Mouse (Mus musculus): ENCODE measurements around the gene Wdr72. TPM values are rescaled to one million over a fixed set of nuclear protein-coding genes. Genes with fewer than 3 reads are reported as not detected.

Wdr72 gene
- polyA plus RNA-seq, 1 experiment from 2014 or later, result 0.49 TPM

DNA sequence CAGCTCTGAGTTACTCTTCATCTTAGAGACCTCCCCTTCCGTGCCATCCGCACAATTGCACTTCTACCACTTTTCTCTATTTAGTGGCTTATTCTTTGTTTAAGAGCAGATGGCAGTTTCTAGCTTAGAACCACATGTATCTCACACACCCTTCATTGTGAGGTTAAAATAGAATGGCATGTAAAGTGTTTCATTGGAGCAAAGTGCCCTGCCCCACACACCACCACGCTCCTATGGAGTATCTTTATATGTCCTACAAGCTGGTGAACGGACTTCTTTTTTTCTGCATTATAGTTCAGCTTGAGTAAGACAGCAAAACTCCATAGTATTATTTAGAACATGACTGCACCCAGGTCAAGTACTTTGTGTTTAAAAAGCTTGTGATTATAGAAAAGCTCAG lies 137.9 kb downstream of the Wdr72 start:
- Histone ChIP-seq H3K9me3 (no peaks in the 10 kb centered on the region), H3K27me3 (no peaks in the 10 kb centered on the region), H3K27ac (no peak overlapping the region), H3K36me3 (no peaks in the 10 kb centered on the region), H3K4me1 (no peaks in the 10 kb centered on the region), H3K4me2 (no peak overlapping the region), H3K4me3 (no peak overlapping the region), H3K9ac (no peak overlapping the region)
- ATAC-seq (ENCODE audit: borderline replicate concordance, extremely low read depth, low FRiP score, low TSS enrichment), result no peak
- WGBS, result 80% methylated on average over 4 of the region's 4 CpGs

DNA sequence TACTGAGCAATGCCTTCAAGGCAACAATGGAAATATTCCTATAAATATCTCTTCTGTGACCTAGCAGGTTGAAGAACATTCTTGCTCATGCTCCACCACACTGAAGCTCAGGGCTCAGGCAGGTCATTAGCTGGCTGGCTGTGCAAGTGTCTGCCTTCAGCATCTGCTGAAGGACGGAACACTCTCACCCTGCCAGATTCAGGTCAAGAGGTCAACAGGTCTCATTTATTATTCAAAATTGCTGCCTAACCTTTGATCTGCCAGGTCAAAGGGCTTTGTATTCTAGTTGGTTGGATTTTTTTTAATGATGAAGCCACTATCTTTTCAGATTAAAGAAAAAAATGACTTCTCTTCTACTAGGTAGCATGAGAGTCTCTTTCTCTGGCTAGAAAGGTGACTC lies 139.3 kb downstream of the Wdr72 start:
- H3K36me3 ChIP-seq, result no peaks in the 10 kb centered on the region
- no peak overlapping the region for H3K4me3 ChIP-seq
- no peak for ATAC-seq (ENCODE audit: borderline replicate concordance, extremely low read depth, low FRiP score, low TSS enrichment)
- H3K9me3 ChIP-seq, result no peaks in the 10 kb centered on the region
- H3K9ac ChIP-seq, result no peak overlapping the region
- H3K4me2 ChIP-seq, result no peak overlapping the region
- 30% methylated on average over 1 of the region's 1 CpGs for WGBS
- no peaks in the 10 kb centered on the region for H3K4me1 ChIP-seq
- no peaks in the 10 kb centered on the region for H3K27me3 ChIP-seq
- H3K27ac ChIP-seq, result no peak overlapping the region

DNA sequence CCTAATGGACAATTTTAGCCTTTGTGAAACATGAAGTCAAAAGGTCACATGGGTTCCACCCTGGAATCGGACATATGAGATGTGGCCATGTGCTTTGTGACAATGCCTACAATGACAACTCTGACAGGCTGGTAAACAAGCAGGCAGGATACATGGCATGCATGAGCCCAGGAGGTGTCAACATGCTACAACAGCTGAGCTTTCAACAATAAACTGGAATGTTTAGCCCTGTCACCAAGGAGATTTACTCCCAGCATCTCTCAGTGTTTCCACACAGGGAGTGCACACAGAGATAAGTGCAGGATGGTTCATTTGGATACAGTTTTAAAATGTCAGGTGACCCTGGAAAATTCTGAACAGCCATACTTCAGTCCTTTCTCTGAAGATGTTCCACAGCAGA lies 140.4 kb downstream of the Wdr72 start:
- no peak for ATAC-seq (ENCODE audit: borderline replicate concordance, extremely low read depth, low FRiP score, low TSS enrichment)
- H3K4me3 ChIP-seq, result no peak overlapping the region
- 32% methylated on average over 1 of the region's 1 CpGs for WGBS
- H3K4me1 ChIP-seq, result no peaks in the 10 kb centered on the region
- H3K9ac ChIP-seq, result no peak overlapping the region
- no peaks in the 10 kb centered on the region for H3K27me3 ChIP-seq
- H3K27ac ChIP-seq, result no peak overlapping the region
- H3K9me3 ChIP-seq, result no peaks in the 10 kb centered on the region
- H3K4me2 ChIP-seq, result no peak overlapping the region
- H3K36me3 ChIP-seq, result no peaks in the 10 kb centered on the region

DNA sequence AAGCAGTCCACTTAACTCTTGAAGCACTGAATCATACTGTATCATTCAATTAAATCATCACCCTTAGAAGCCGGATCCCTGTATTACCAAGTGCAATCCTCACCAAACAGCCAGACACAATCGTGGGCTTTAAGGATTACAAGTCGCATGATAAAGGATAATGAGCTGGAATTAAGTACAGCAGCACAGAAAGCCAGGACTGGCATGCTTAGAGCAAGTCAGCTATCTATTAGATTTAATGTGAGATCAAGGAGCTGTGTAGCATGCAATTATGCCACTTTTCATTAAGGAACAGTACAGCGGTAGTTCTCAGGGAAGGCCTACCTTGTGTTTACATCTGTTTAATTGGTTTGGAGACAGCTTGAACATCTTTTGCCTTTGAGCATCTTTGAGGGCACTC lies 148.2 kb downstream of the Wdr72 start:
- no peak overlapping the region for H3K4me2 ChIP-seq
- H3K9me3 ChIP-seq, result no peaks in the 10 kb centered on the region
- no peak overlapping the region for H3K4me3 ChIP-seq
- no peaks in the 10 kb centered on the region for H3K4me1 ChIP-seq
- WGBS, result 74% methylated on average over 4 of the region's 4 CpGs
- H3K36me3 ChIP-seq, result no peaks in the 10 kb centered on the region
- H3K27ac ChIP-seq, result no peak overlapping the region
- ATAC-seq (ENCODE audit: borderline replicate concordance, extremely low read depth, low FRiP score, low TSS enrichment), result no peak
- no peaks in the 10 kb centered on the region for H3K27me3 ChIP-seq
- H3K9ac ChIP-seq, result no peak overlapping the region

DNA sequence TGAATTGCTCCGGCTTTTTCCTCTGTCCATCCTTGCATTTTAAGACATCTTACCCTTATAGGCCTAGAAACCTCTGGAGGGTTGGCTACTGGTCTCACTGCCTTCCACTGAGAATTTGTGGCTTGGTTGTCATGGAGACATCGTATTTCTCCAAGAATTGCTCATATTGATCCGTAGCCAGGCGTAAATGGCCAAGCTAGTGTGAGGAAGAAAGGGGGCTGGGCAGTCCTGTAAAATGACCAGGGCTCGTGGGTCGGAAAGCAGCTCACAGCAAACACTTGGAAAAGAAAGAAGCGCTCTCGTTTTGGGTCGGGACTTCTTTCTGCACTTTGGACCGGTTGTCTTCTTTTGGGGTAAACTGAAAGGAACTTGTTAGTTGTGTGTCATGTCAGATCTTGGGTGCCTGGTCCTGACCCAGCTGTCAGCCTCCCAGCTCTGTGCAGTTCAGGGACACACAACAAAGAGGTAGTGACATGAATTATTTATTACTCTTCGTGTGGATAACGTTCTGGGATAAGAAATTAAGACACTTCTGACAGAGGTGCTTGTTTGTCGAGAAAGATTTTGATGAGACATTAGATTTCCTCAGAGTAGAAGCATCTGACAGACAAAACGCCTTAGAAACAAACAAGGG lies 167.7 kb downstream of the Wdr72 start:
- no peak overlapping the region for H3K27ac ChIP-seq
- 55% methylated on average over 14 of the region's 14 CpGs for WGBS
- ATAC-seq (ENCODE audit: borderline replicate concordance, extremely low read depth, low FRiP score, low TSS enrichment), result no peak
- H3K9me3 ChIP-seq, result no peaks in the 10 kb centered on the region
- H3K4me2 ChIP-seq, result no peak overlapping the region
- H3K4me1 ChIP-seq, result peaks cover 5% of the 10 kb centered on the region; the same call in 1 of the 2 replicates
- H3K27me3 ChIP-seq, result no peaks in the 10 kb centered on the region
- no peak overlapping the region for H3K4me3 ChIP-seq
- no peak overlapping the region for H3K9ac ChIP-seq
- H3K36me3 ChIP-seq, result no peaks in the 10 kb centered on the region

DNA sequence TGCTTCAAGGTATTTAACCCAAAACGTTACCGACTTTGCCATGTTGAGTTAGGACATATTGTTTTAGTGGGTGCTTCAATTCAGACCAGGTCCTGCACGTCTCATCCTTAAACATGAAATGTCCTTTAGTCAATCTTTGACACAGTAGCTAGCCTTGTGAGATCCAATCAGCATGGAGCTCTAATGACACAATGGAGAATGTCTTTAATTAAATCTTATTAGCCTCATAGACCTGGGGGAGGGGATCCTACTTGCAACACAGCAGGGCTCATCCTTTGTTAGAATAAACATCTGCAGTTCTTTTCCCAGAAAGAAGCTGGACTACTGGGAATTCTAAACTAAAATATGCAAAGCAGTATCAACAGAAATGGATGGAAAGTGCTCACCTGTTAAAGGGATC lies 171.9 kb downstream of the Wdr72 start:
- Histone ChIP-seq H3K27ac (no peak overlapping the region), H3K36me3 (no peaks in the 10 kb centered on the region), H3K27me3 (no peaks in the 10 kb centered on the region), H3K9ac (no peak overlapping the region), H3K4me3 (no peak overlapping the region), H3K4me1 (0 out of 2 replicates have a peak, but pooled peaks cover 6% of the 10 kb centered on the region), H3K9me3 (no peaks in the 10 kb centered on the region), H3K4me2 (no peak overlapping the region)
- WGBS, result 54% methylated on average over 3 of the region's 3 CpGs
- ATAC-seq (ENCODE audit: borderline replicate concordance, extremely low read depth, low FRiP score, low TSS enrichment), result no peak

DNA sequence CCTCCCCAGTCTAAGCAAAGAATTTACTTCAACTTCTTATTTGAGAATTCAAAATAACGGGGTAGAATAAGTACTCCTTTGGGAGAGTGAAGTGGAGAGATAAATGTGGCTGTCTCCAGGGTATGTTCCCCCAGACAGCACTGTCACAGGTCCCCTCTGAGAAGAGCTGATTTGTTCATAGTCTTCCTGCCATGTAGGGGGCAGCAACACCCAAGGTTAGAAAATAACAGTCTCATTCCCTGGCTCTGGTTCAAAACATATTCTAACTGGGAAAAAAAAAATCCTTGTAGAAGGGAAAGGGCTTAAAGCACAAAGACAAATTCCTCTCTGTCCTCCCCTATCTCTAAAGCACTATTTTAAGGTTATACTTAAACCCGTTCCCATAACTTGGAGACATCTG lies 176.1 kb downstream of the Wdr72 start:
- Histone ChIP-seq H3K9me3 (no peaks in the 10 kb centered on the region), H3K4me2 (no peak overlapping the region), H3K27me3 (no peaks in the 10 kb centered on the region), H3K4me1 (0 out of 2 replicates have a peak, but pooled peaks cover 6% of the 10 kb centered on the region), H3K27ac (no peak overlapping the region), H3K4me3 (no peak overlapping the region), H3K9ac (no peak overlapping the region), H3K36me3 (no peaks in the 10 kb centered on the region)
- WGBS, result 11% methylated on average over 2 of the region's 2 CpGs
- no peak for ATAC-seq (ENCODE audit: borderline replicate concordance, extremely low read depth, low FRiP score, low TSS enrichment)

DNA sequence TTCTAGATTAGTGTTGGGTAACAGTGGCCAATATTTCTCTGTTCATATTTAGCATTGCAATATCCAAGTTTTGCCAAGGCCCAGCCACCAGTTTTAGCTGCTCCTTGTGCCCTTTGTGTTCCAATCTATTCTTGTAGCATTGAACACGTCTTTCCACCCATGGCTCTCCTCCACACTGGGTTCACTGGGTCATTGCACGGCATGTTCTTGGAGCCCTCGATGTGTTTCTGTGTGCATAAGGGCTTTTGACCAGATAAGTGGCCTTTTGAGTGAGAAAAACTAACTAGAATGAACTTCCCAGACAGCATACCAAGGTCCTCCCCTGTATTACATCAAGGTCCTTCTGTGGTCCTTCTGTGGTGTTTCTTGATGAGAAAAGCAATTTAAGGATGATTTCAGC lies 184.3 kb downstream of the Wdr72 start:
- Histone ChIP-seq H3K27ac (no peak overlapping the region), H3K27me3 (no peaks in the 10 kb centered on the region), H3K4me1 (no peaks in the 10 kb centered on the region), H3K36me3 (no peaks in the 10 kb centered on the region), H3K4me2 (no peak overlapping the region), H3K9me3 (no peaks in the 10 kb centered on the region), H3K4me3 (no peak overlapping the region), H3K9ac (no peak overlapping the region)
- WGBS, result 55% methylated on average over 3 of the region's 3 CpGs
- ATAC-seq (ENCODE audit: borderline replicate concordance, extremely low read depth, low FRiP score, low TSS enrichment), result no peak

DNA sequence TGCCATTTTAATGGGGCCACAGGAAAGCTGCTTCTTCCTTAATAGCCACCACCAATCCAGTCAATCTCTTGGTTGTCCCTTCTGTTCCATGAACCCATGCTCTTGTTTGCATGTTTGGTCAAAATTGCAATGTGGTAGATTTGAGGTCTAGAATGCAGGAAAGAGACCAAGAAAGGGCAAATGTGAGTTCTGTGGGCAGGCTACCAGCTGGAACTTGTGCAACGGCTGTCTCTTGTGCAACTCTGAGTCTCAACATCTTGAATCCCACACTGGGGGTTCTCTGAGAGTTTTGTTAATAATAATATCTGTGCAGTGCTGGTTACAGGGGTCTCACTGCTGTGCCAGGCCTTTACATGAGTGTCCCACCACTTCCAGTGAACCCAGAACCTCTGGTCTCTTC lies 208.6 kb downstream of the Wdr72 start:
- Histone ChIP-seq H3K9me3 (no peaks in the 10 kb centered on the region), H3K4me3 (no peak overlapping the region), H3K4me1 (0 out of 2 replicates have a peak, but pooled peaks cover 2% of the 10 kb centered on the region), H3K4me2 (no peak overlapping the region), H3K9ac (no peak overlapping the region), H3K36me3 (no peaks in the 10 kb centered on the region), H3K27ac (no peak overlapping the region), H3K27me3 (no peaks in the 10 kb centered on the region)
- 63% methylated on average over 1 of the region's 1 CpGs for WGBS
- no peak for ATAC-seq (ENCODE audit: borderline replicate concordance, extremely low read depth, low FRiP score, low TSS enrichment)

DNA sequence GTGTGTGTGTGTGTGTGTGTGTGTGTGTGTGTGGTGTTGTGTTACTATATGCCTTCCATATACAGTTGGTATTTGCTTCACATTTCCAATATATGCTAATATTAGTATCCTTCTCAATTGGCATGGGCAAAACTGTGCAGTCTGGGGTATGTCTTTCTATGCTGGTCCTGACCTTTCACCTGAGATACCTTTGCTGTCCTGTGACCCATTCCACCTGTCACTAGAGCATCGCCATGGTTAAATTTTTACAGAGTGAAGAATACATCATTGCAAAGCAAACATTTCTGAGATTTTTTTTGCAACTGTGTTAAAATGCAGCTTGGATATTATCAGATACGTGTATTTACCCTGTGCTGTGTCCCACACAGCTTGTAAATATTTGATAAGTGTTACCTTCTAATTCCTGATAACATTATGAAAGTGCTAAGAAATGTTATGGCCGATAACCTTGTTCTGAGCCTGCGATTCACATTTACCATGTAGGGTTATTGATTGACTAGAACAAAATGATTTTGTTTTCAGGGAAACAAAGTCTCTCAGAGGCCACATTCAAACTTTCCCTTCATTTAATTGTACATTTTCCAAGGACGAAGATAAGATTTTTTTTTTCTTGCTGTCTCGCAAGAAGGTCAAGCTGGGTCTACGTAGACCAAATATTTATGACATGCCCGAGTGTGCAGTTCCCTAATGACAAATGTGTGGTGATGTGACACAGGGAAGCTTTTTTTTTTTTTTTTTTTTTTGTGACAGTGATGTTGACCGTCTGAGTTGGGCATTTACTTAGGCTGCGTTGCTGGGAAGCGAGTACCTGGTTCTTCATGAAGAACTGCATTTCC lies 214.2 kb downstream of the Wdr72 start:
- Histone ChIP-seq H3K4me1 (peaks cover 6% of the 10 kb centered on the region; the same call in 1 of the 2 replicates), H3K9me3 (no peaks in the 10 kb centered on the region), H3K4me3 (no peak overlapping the region), H3K9ac (no peak overlapping the region), H3K27me3 (no peaks in the 10 kb centered on the region), H3K36me3 (no peaks in the 10 kb centered on the region), H3K4me2 (no peak overlapping the region), H3K27ac (no peak overlapping the region)
- 24% methylated on average over 11 of the region's 11 CpGs for WGBS
- no peak for ATAC-seq (ENCODE audit: borderline replicate concordance, extremely low read depth, low FRiP score, low TSS enrichment)

DNA sequence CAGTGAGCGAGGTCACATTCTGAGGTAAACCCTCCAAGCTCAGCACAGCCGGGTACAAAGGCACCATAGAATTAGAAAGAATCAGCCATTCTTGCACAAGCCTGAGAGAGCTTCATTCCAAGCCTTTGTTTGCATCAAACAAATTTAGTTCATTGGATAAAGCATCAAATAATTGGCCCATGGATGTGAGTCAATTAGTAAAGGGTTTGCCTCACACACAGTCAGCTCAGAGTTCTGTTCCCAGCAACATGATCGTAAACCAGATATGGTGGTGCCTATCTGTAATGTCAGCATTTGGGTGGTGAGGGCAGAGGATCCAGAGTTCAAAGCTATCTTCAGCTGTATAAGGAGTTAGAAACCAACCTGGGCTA lies 214.8 kb downstream of the Wdr72 start:
- H3K27ac ChIP-seq, result no peak overlapping the region
- no peaks in the 10 kb centered on the region for H3K9me3 ChIP-seq
- H3K27me3 ChIP-seq, result no peaks in the 10 kb centered on the region
- H3K4me3 ChIP-seq, result no peak overlapping the region
- no peak overlapping the region for H3K4me2 ChIP-seq
- no peak for ATAC-seq (ENCODE audit: borderline replicate concordance, extremely low read depth, low FRiP score, low TSS enrichment)
- no peaks in the 10 kb centered on the region for H3K36me3 ChIP-seq
- H3K4me1 ChIP-seq, result peaks cover 6% of the 10 kb centered on the region; the same call in 1 of the 2 replicates
- H3K9ac ChIP-seq, result no peak overlapping the region
- 49% methylated on average over 3 of the region's 3 CpGs for WGBS

DNA sequence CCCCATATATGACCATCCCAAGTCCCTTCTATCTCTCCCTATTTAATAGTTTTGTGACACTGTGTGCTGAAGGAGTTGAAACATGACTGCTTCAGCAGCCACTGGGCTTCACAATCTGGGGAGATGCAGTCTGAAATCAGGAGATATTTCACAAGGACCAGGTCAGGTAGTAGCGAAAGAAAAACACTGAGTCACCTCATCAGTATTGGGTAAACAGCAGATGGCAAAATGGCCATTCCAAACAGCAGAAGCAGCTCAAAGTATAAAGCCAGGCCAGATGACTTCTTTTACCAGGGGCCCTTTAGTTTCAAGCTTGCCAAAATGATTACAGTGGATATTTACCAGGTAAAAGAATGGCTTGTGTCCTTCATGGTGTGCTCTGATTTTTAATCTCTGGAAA lies 215.8 kb downstream of the Wdr72 start:
- Histone ChIP-seq H3K9ac (no peak overlapping the region), H3K4me1 (peaks cover 9% of the 10 kb centered on the region; the same call in 1 of the 2 replicates), H3K9me3 (no peaks in the 10 kb centered on the region), H3K4me3 (no peak overlapping the region), H3K36me3 (no peaks in the 10 kb centered on the region), H3K4me2 (no peak overlapping the region), H3K27ac (no peak overlapping the region), H3K27me3 (no peaks in the 10 kb centered on the region)
- no peak for ATAC-seq (ENCODE audit: borderline replicate concordance, extremely low read depth, low FRiP score, low TSS enrichment)
- whole genome bisulfite sequencing, result 51% methylated on average over 1 of the region's 1 CpGs

All from lung, embryonic 15.5 days (tissue).